Mouse (Mus musculus): ENCODE data around the gene Uba2. TPM values are rescaled to one million over a fixed set of nuclear protein-coding genes. Genes with fewer than 3 reads are reported as not detected.

The Uba2 gene
- polyA plus RNA-seq, 1 experiment, result 98.0 TPM

DNA sequence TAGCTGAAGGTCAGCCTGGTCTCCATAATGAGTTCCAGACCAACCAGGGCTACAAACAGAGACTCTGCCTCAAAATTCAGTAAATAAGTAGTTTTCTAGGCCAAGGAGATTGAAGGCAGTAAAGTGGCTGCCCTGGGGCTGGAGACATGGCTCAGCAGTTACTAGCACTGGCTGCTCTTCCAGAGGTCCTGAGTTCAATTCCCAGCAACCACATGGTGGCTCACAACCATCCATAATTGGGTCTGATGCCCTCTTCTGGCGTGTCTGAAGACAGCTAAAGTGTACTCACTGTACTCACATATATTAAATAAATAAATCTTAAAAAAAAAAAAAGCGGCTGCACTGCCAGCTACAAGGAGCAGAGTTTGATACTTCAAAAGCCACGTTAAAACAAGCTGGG, 3.4 kb downstream of the Uba2 start:
- H3ac ChIP-seq (ENCODE audit: control insufficient read depth, insufficient read length, low read depth), result no peak overlapping the region
- peaks cover 43% of the 10 kb centered on the region for H3K36me3 ChIP-seq (ENCODE audit: control insufficient read depth, insufficient read depth)

DNA sequence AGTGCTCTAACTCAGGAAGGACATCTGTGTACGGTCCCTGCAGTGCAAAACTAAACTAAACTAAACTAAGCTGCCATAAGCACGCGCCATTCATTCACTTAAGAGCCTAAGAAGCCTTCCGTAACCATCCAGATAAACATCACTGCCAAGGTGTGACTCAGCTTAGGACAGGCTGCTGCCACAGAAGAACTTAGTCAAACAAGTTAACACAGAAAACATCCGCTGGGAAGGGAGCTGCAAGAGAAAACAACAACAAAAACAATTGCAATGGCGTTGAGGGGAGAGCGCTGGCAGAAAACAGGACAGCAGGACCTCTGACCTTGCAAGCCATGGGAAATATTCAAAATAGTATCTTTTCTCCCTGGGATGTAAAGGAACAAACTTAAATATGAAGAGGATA, 4.7 kb downstream of the Uba2 start:
- Histone ChIP-seq H3K79me2 (ENCODE audit: control insufficient read depth, insufficient read depth) (peaks cover 54% of the 10 kb centered on the region), H3K27me3 (ENCODE audit: control insufficient read depth, insufficient read depth, insufficient read length) (no peaks in the 10 kb centered on the region), H3K79me3 (ENCODE audit: low read depth) (peaks cover 39% of the 10 kb centered on the region), H3K36me3 (ENCODE audit: control insufficient read depth, insufficient read depth) (peaks cover 55% of the 10 kb centered on the region), H3ac (ENCODE audit: control insufficient read depth, insufficient read length, low read depth) (no peak overlapping the region), H3K4me3 (ENCODE audit: insufficient read depth, poor library complexity, severe bottlenecking) (no peak overlapping the region)
- no peak for TF ChIP-seq MYOG (IDR thresholded peaks at IDR 0.05; ENCODE audit: control insufficient read depth, extremely low read depth, insufficient read length)
- TF ChIP-seq CEBPB (IDR thresholded peaks at IDR 0.05; ENCODE audit: low read depth), result no peak
- no peak for TF ChIP-seq MYOD1 (IDR thresholded peaks at IDR 0.05; ENCODE audit: control insufficient read depth, insufficient read length, low read depth)
- TF ChIP-seq MAX (IDR thresholded peaks at IDR 0.05), result no peak
- TF ChIP-seq USF1 (IDR thresholded peaks at IDR 0.05; ENCODE audit: low read depth), result no peak
- no peak for TF ChIP-seq CTCF (IDR thresholded peaks at IDR 0.05; ENCODE audit: control insufficient read depth, insufficient read depth, insufficient read length)
- no peak for TF ChIP-seq FOSL1 (IDR thresholded peaks at IDR 0.05; ENCODE audit: insufficient read depth, low read length, poor library complexity, severe bottlenecking)

More for the DNA sequence above, 3.4 kb downstream of the Uba2 start:
- no peak overlapping the region for H3K4me3 ChIP-seq (ENCODE audit: insufficient read depth, poor library complexity, severe bottlenecking)
- H3K79me3 ChIP-seq (ENCODE audit: low read depth), result peaks cover 39% of the 10 kb centered on the region
- no peak for TF ChIP-seq USF1 (IDR thresholded peaks at IDR 0.05; ENCODE audit: low read depth)
- TF ChIP-seq MYOG (IDR thresholded peaks at IDR 0.05; ENCODE audit: control insufficient read depth, extremely low read depth, insufficient read length), result no peak
- TF ChIP-seq CEBPB (IDR thresholded peaks at IDR 0.05; ENCODE audit: low read depth), result no peak
- TF ChIP-seq MYOD1 (IDR thresholded peaks at IDR 0.05; ENCODE audit: control insufficient read depth, insufficient read length, low read depth), result no peak
- TF ChIP-seq MAX (IDR thresholded peaks at IDR 0.05), result no peak
- no peak for TF ChIP-seq CTCF (IDR thresholded peaks at IDR 0.05; ENCODE audit: control insufficient read depth, insufficient read depth, insufficient read length)
- no peak for TF ChIP-seq FOSL1 (IDR thresholded peaks at IDR 0.05; ENCODE audit: insufficient read depth, low read length, poor library complexity, severe bottlenecking)
- H3K79me2 ChIP-seq (ENCODE audit: control insufficient read depth, insufficient read depth), result peaks cover 54% of the 10 kb centered on the region
- no peaks in the 10 kb centered on the region for H3K27me3 ChIP-seq (ENCODE audit: control insufficient read depth, insufficient read depth, insufficient read length)

DNA sequence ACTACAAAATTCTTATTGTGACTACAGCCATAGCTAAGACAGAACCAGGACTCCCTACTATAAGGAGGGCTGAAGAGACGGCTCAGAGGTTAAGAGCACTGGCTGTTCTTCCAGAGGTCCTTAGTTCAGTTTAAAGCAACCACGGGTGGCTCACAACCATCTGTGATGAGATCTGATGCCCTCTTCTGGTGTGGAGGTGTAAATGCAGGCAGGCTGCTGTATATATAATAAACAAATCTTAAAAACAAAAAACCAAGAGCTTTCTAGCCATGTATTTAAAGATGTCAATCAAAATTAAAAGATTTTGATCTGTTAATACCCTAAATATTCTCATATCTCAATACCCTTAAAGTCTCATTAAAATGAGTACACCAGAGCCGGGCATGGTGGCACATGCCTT, 10.2 kb downstream of the Uba2 start:
- Histone ChIP-seq H3K27me3 (ENCODE audit: control insufficient read depth, insufficient read depth, insufficient read length) (no peaks in the 10 kb centered on the region), H3ac (ENCODE audit: control insufficient read depth, insufficient read length, low read depth) (no peak overlapping the region), H3K4me3 (ENCODE audit: insufficient read depth, poor library complexity, severe bottlenecking) (no peak overlapping the region)

DNA sequence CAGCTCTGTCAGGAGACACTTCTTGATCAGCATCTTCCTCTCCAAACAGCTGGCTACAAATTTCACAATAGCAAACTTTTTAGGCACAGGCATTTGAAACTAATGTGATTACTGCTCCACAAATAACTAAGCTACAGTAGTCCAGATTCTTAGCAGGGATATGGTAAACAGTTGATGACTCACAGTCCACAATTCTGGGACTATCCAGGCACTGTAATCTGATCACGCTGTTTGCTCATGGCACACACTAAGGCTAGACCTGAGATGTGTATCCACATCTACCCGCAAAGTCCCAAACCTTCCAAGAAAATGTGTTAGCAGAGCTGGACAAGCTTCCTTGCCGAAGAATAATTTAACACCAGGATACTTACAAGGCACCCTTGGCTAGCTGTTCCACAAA, 11.4 kb downstream of the Uba2 start:
- Histone ChIP-seq H3K4me3 (ENCODE audit: insufficient read depth, poor library complexity, severe bottlenecking) (no peak overlapping the region), H3ac (ENCODE audit: control insufficient read depth, insufficient read length, low read depth) (no peak overlapping the region), H3K27me3 (ENCODE audit: control insufficient read depth, insufficient read depth, insufficient read length) (no peaks in the 10 kb centered on the region), H3K79me3 (ENCODE audit: low read depth) (peaks cover 8% of the 10 kb centered on the region), H3K79me2 (ENCODE audit: control insufficient read depth, insufficient read depth) (peaks cover 10% of the 10 kb centered on the region), H3K36me3 (ENCODE audit: control insufficient read depth, insufficient read depth) (peaks cover 89% of the 10 kb centered on the region)
- TF ChIP-seq CEBPB (IDR thresholded peaks at IDR 0.05; ENCODE audit: low read depth) (no peak), MYOD1 (IDR thresholded peaks at IDR 0.05; ENCODE audit: control insufficient read depth, insufficient read length, low read depth) (no peak), MYOG (IDR thresholded peaks at IDR 0.05; ENCODE audit: control insufficient read depth, extremely low read depth, insufficient read length) (no peak), MAX (IDR thresholded peaks at IDR 0.05) (no peak), CTCF (IDR thresholded peaks at IDR 0.05; ENCODE audit: control insufficient read depth, insufficient read depth, insufficient read length) (no peak), USF1 (IDR thresholded peaks at IDR 0.05; ENCODE audit: low read depth) (no peak), FOSL1 (IDR thresholded peaks at IDR 0.05; ENCODE audit: insufficient read depth, low read length, poor library complexity, severe bottlenecking) (no peak)

More for the DNA sequence above, 10.2 kb downstream of the Uba2 start:
- Histone ChIP-seq H3K79me2 (ENCODE audit: control insufficient read depth, insufficient read depth) (peaks cover 12% of the 10 kb centered on the region), H3K36me3 (ENCODE audit: control insufficient read depth, insufficient read depth) (peaks cover 87% of the 10 kb centered on the region), H3K79me3 (ENCODE audit: low read depth) (peaks cover 9% of the 10 kb centered on the region)
- TF ChIP-seq FOSL1 (IDR thresholded peaks at IDR 0.05; ENCODE audit: insufficient read depth, low read length, poor library complexity, severe bottlenecking) (no peak), MYOG (IDR thresholded peaks at IDR 0.05; ENCODE audit: control insufficient read depth, extremely low read depth, insufficient read length) (no peak), CTCF (IDR thresholded peaks at IDR 0.05; ENCODE audit: control insufficient read depth, insufficient read depth, insufficient read length) (no peak), MYOD1 (IDR thresholded peaks at IDR 0.05; ENCODE audit: control insufficient read depth, insufficient read length, low read depth) (no peak), MAX (IDR thresholded peaks at IDR 0.05) (no peak), USF1 (IDR thresholded peaks at IDR 0.05; ENCODE audit: low read depth) (no peak), CEBPB (IDR thresholded peaks at IDR 0.05; ENCODE audit: low read depth) (no peak)

DNA sequence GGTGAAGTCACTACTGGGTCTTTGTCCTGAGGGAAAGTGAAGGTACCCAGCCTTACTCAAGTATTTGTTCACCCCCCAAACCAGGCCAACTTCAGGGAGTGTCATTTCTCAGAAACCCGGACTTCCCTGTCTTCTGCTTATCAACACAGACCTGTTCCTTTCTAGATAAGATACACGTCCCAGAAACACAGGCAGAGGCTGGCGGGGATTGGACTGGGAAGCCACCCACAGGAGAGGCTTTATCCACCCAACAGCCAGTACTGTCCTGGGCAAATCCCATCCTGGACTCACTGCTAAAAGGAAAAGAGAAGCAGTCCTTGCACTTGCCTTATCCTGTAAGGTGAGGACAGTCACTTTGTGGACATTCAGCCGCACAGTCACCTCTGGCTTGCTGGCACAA, 22.2 kb downstream of the Uba2 start:
- no peaks in the 10 kb centered on the region for H3K27me3 ChIP-seq (ENCODE audit: control insufficient read depth, insufficient read depth, insufficient read length)
- no peak overlapping the region for H3ac ChIP-seq (ENCODE audit: control insufficient read depth, insufficient read length, low read depth)
- peaks cover 94% of the 10 kb centered on the region for H3K36me3 ChIP-seq (ENCODE audit: control insufficient read depth, insufficient read depth)
- peaks cover 13% of the 10 kb centered on the region for H3K79me2 ChIP-seq (ENCODE audit: control insufficient read depth, insufficient read depth)
- H3K4me3 ChIP-seq (ENCODE audit: insufficient read depth, poor library complexity, severe bottlenecking), result no peak overlapping the region
- H3K79me3 ChIP-seq (ENCODE audit: low read depth), result peaks cover 2% of the 10 kb centered on the region
- TF ChIP-seq MYOG (IDR thresholded peaks at IDR 0.05; ENCODE audit: control insufficient read depth, extremely low read depth, insufficient read length) (no peak), MYOD1 (IDR thresholded peaks at IDR 0.05; ENCODE audit: control insufficient read depth, insufficient read length, low read depth) (no peak), MAX (IDR thresholded peaks at IDR 0.05) (no peak), FOSL1 (IDR thresholded peaks at IDR 0.05; ENCODE audit: insufficient read depth, low read length, poor library complexity, severe bottlenecking) (no peak)

DNA sequence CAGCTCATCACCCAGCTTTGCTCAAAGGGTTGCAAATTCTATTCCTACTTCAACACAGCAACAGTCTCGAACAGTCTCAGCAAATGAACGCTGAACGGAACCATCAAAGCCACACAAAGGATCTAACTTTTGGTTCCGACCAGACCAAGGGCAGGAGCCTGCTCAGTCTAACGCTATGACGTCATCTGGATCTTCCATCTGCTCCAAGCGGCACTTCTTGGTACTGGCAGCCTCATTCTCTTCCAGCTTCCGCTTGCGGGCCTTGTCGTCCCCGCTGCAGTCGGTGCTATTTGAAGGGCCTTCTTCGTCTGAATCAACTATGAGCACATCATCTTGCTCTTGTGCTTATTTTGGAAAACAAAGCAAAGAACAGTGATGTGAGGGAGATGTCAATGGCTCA, 28.3 kb downstream of the Uba2 start:
- Histone ChIP-seq H3K36me3 (ENCODE audit: control insufficient read depth, insufficient read depth) (peaks cover 64% of the 10 kb centered on the region), H3K79me2 (ENCODE audit: control insufficient read depth, insufficient read depth) (no peaks in the 10 kb centered on the region), H3ac (ENCODE audit: control insufficient read depth, insufficient read length, low read depth) (no peak overlapping the region), H3K27me3 (ENCODE audit: control insufficient read depth, insufficient read depth, insufficient read length) (no peaks in the 10 kb centered on the region), H3K79me3 (ENCODE audit: low read depth) (no peaks in the 10 kb centered on the region), H3K4me3 (ENCODE audit: insufficient read depth, poor library complexity, severe bottlenecking) (no peak overlapping the region)
- TF ChIP-seq MYOG (IDR thresholded peaks at IDR 0.05; ENCODE audit: control insufficient read depth, extremely low read depth, insufficient read length), result no peak
- no peak for TF ChIP-seq MAX (IDR thresholded peaks at IDR 0.05)
- no peak for TF ChIP-seq FOSL1 (IDR thresholded peaks at IDR 0.05; ENCODE audit: insufficient read depth, low read length, poor library complexity, severe bottlenecking)
